Mouse (Mus musculus) MEL (cell line): ENCODE data around the gene Arntl. TPM values are rescaled to one million over a fixed set of nuclear protein-coding genes. Genes with fewer than 3 reads are reported as not detected.

Experiments used
- DNase-seq: peaks from one replicate; pipeline ENCODE4 v3.0.0; 2011; ENCODE audit warnings: low read depth, low spot score
- H3K27ac ChIP-seq: 2 replicates; pipeline ENCODE4 v1.5.1; 2012; ENCODE audit warnings: low read depth, mild to moderate bottlenecking, control low read depth, low read length, moderate library complexity; ENCODE audit not compliant: control insufficient read depth
- H3K27me3 ChIP-seq, 2 experiments: fragments of 150-350 bp in 1 of 2; sonication (generic) in 1 of 2; 2 replicates each; pipeline ENCODE4 v1.6.1; 2012; ENCODE audit warnings: low read length in 2 of 2, mild to moderate bottlenecking in 2 of 2, improper control_type of control experiment in 1 of 2, moderate library complexity in 1 of 2; ENCODE audit not compliant: insufficient read depth in 2 of 2, control insufficient read depth in 1 of 2
- H3K36me3 ChIP-seq, 2 experiments: 2 replicates each; pipeline ENCODE4 v1.6.1; 2012 to 2014; ENCODE audit warnings: low read length in 2 of 2, improper control_type of control experiment in 1 of 2, inconsistent platforms in 1 of 2, mild to moderate bottlenecking in 1 of 2; ENCODE audit not compliant: insufficient read depth in 2 of 2, control insufficient read depth in 1 of 2
- H3K4me1 ChIP-seq, 2 experiments: fragments of 150-350 bp in 1 of 2; sonication (generic) in 1 of 2; 2 replicates each; pipeline ENCODE4 v1.6.1; 2012; ENCODE audit warnings: low read length in 2 of 2, improper control_type of control experiment in 1 of 2, mild to moderate bottlenecking in 1 of 2; ENCODE audit not compliant: insufficient read depth in 2 of 2, control insufficient read depth in 1 of 2
- H3K4me3 ChIP-seq, 2 experiments: fragments of 150-350 bp in 1 of 2; sonication (generic) in 1 of 2; 2 replicates each; pipeline ENCODE4 v1.5.1; 2012; ENCODE audit warnings: low read depth in 2 of 2, low read length in 2 of 2, mild to moderate bottlenecking in 2 of 2, moderate library complexity in 2 of 2, control low read depth in 1 of 2, improper control_type of control experiment in 1 of 2; ENCODE audit not compliant: control insufficient read depth in 1 of 2, insufficient read depth in 1 of 2
- H3K79me2 ChIP-seq: 2 replicates; pipeline ENCODE4 v1.6.1; 2012; ENCODE audit warnings: mild to moderate bottlenecking, low read length, moderate library complexity; ENCODE audit not compliant: control insufficient read depth, poor library complexity, insufficient read depth
- H3K9ac ChIP-seq: 2 replicates; pipeline ENCODE4 v1.6.1; 2012; ENCODE audit warnings: low read depth, mild to moderate bottlenecking, control low read depth, low read length, moderate library complexity; ENCODE audit not compliant: control insufficient read depth, poor library complexity, severe bottlenecking
- H3K9me3 ChIP-seq: fragments of 150-350 bp; sonication (generic); replicated peaks from 2 replicates; pipeline ENCODE4 v1.6.1; 2012; ENCODE audit warnings: mild to moderate bottlenecking, low read length, improper control_type of control experiment, moderate library complexity; ENCODE audit not compliant: insufficient read depth
- CTCF ChIP-seq, 3 experiments: IDR thresholded peaks in 2 of 3; conservative IDR thresholded peaks in 1 of 3; 2 replicates each; pipeline ENCODE4 v1.5.1; 2011 to 2012; ENCODE audit warnings: low read length in 3 of 3, low read depth in 2 of 3, mild to moderate bottlenecking in 2 of 3, improper control_type of control experiment in 1 of 3, inconsistent platforms in 1 of 3, mixed read lengths in 1 of 3, moderate library complexity in 1 of 3; ENCODE audit not compliant: control insufficient read depth in 1 of 3, insufficient read depth in 1 of 3, poor library complexity in 1 of 3, severe bottlenecking in 1 of 3
- ELF1 ChIP-seq: IDR thresholded peaks from 2 replicates; pipeline ENCODE4 v1.6.1; 2014; ENCODE audit warnings: low read depth, mild to moderate bottlenecking, inconsistent platforms, low read length, improper control_type of control experiment, moderate library complexity
- ETS1 ChIP-seq: IDR thresholded peaks from 2 replicates; pipeline ENCODE4 v1.6.1; 2012; ENCODE audit warnings: low read depth, mild to moderate bottlenecking, inconsistent platforms, low read length, improper control_type of control experiment, moderate library complexity
- GABPA ChIP-seq: IDR thresholded peaks from 2 replicates; pipeline ENCODE4 v1.6.1; 2012; ENCODE audit warnings: low read depth, mild to moderate bottlenecking, inconsistent platforms, low read length, improper control_type of control experiment, moderate library complexity
- HCFC1 ChIP-seq: IDR thresholded peaks from 2 replicates; pipeline ENCODE4 v1.6.1; 2012; ENCODE audit warnings: low read depth, mild to moderate bottlenecking, inconsistent platforms, low read length, improper control_type of control experiment, moderate library complexity
- JUND ChIP-seq: IDR thresholded peaks from 2 replicates; pipeline ENCODE4 v1.6.1; 2011; ENCODE audit warnings: low read depth, mild to moderate bottlenecking, improper control_type of control experiment, low read length
- KAT2A ChIP-seq: conservative IDR thresholded peaks from 2 replicates; pipeline ENCODE4 v1.6.1; 2012; ENCODE audit warnings: low read depth, low read length, improper control_type of control experiment, inconsistent platforms
- MAX ChIP-seq: IDR thresholded peaks from 2 replicates; pipeline ENCODE4 v1.6.1; 2011; ENCODE audit warnings: low read length, improper control_type of control experiment
- MEF2A ChIP-seq: IDR thresholded peaks from 2 replicates; pipeline ENCODE4 v1.6.1; 2014; ENCODE audit warnings: low read depth, mild to moderate bottlenecking, inconsistent platforms, low read length, improper control_type of control experiment; ENCODE audit not compliant: poor library complexity, insufficient replicate concordance, severe bottlenecking; ENCODE audit errors: extremely low read depth
- MXI1 ChIP-seq: IDR thresholded peaks from 2 replicates; pipeline ENCODE4 v1.6.1; 2011; ENCODE audit warnings: mild to moderate bottlenecking, low read depth, low read length, improper control_type of control experiment
- MYB ChIP-seq: IDR thresholded peaks from 2 replicates; pipeline ENCODE4 v1.6.1; 2011; ENCODE audit warnings: mild to moderate bottlenecking, low read depth, low read length, improper control_type of control experiment
- MYC ChIP-seq: IDR thresholded peaks from 2 replicates; pipeline ENCODE4 v1.6.1; 2011; ENCODE audit warnings: low read depth, mild to moderate bottlenecking, low read length, improper control_type of control experiment, moderate library complexity
- NELFE ChIP-seq: IDR thresholded peaks from 2 replicates; pipeline ENCODE4 v1.6.1; 2011; ENCODE audit warnings: low read depth, low read length, improper control_type of control experiment
- POLR2A ChIP-seq, 2 experiments: IDR thresholded peaks; 2 replicates each; pipeline ENCODE4 v1.6.1; 2011 to 2012; ENCODE audit warnings: low read length in 2 of 2, mild to moderate bottlenecking in 2 of 2, control low read depth in 1 of 2, improper control_type of control experiment in 1 of 2, low read depth in 1 of 2, moderate library complexity in 1 of 2; ENCODE audit not compliant: control insufficient read depth in 1 of 2, insufficient read depth in 1 of 2, poor library complexity in 1 of 2
- POLR2AphosphoS2 ChIP-seq: IDR thresholded peaks from 2 replicates; pipeline ENCODE4 v1.6.1; 2011; ENCODE audit warnings: low read length, improper control_type of control experiment
- POLR2AphosphoS5 ChIP-seq: IDR thresholded peaks from 2 replicates; pipeline ENCODE4 v1.6.1; 2012; ENCODE audit warnings: low read depth, borderline replicate concordance, mild to moderate bottlenecking, inconsistent platforms, low read length, moderate library complexity, mixed read lengths
- RCOR1 ChIP-seq: IDR thresholded peaks from 2 replicates; pipeline ENCODE4 v1.6.1; 2012; ENCODE audit warnings: low read depth, mild to moderate bottlenecking, inconsistent platforms, low read length, improper control_type of control experiment
- SMC3 ChIP-seq: IDR thresholded peaks from 2 replicates; pipeline ENCODE4 v1.6.1; 2011; ENCODE audit warnings: low read depth, low read length, improper control_type of control experiment
- TBP ChIP-seq: IDR thresholded peaks from 2 replicates; pipeline ENCODE4 v1.8.0; 2011; ENCODE audit warnings: low read depth, low read length, improper control_type of control experiment
- UBTF ChIP-seq: IDR thresholded peaks from 2 replicates; pipeline ENCODE4 v1.6.1; 2012; ENCODE audit warnings: low read depth, mild to moderate bottlenecking, inconsistent platforms, low read length, improper control_type of control experiment, moderate library complexity, borderline replicate concordance; ENCODE audit not compliant: insufficient read depth
- USF2 ChIP-seq, 2 experiments: IDR thresholded peaks; 2 replicates each; pipeline ENCODE4 v1.6.1; 2011 to 2012; ENCODE audit warnings: improper control_type of control experiment in 2 of 2, low read length in 2 of 2, borderline replicate concordance in 1 of 2, inconsistent platforms in 1 of 2, low read depth in 1 of 2, mild to moderate bottlenecking in 1 of 2; ENCODE audit not compliant: insufficient read depth in 1 of 2
- ZC3H11A ChIP-seq: IDR thresholded peaks from 2 replicates; pipeline ENCODE4 v1.6.1; 2012; ENCODE audit warnings: low read depth, mild to moderate bottlenecking, inconsistent platforms, low read length, improper control_type of control experiment
- ZKSCAN1 ChIP-seq: IDR thresholded peaks from 2 replicates; pipeline ENCODE4 v1.6.1; 2012; ENCODE audit warnings: low read depth, mild to moderate bottlenecking, inconsistent platforms, low read length, improper control_type of control experiment, moderate library complexity
- ZMIZ1 ChIP-seq: IDR thresholded peaks from 2 replicates; pipeline ENCODE4 v1.6.1; 2012; ENCODE audit warnings: low read depth, mild to moderate bottlenecking, inconsistent platforms, low read length, improper control_type of control experiment, moderate library complexity
- ZNF384 ChIP-seq: IDR thresholded peaks from 2 replicates; pipeline ENCODE4 v1.6.1; 2012; ENCODE audit warnings: low read depth, mild to moderate bottlenecking, inconsistent platforms, low read length, improper control_type of control experiment
- polyA plus RNA-seq, 2 experiments: library from polyadenylated mRNA; stranded (reverse) in 1 of 2; unstranded in 1 of 2; fragments of >175 nt in 1 of 2; fragments of >200 nt in 1 of 2; gene quantifications; 2 replicates each; pipeline versions ENCODE4 v1.2.1 to v1.2.4; 2012; ENCODE audit warnings: low replicate concordance in 2 of 2, low read depth in 1 of 2; ENCODE audit not compliant: insufficient read length in 2 of 2, insufficient read depth in 1 of 2, missing spikeins in 1 of 2
- total RNA-seq: library from RNA; depleted of rRNA; stranded (reverse); fragments of 300-350 nt; gene quantifications from 2 replicates; pipeline ENCODE4 v1.2.3, GENCODE M21; 2012

The Arntl gene
- total and polyA plus RNA-seq, 3 experiments = 2.0 to 4.5 TPM; not detected in 1

DNA sequence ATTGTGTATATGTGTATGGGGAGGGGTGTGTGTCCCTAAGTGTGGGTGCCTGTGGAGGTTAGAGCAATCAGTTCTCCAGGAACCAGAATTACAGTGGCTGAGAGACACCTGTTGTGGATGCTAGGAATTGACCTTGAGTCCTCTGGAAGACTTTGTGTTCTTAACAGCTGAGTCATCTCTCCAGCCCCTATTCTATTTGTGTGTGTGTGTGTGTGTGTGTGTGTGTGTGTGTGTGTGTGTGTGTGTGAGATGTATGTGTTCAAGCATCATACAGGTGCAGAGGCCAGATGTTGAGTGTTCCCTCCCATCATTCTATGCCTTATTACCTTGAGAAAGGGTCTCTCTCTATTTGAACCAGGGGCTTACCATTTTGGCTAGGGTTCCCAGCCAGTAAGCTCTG lies 13.4 kb upstream of the Arntl start:
- no peak for DNase-seq
- Histone ChIP-seq H3K79me2 (no peaks in the 10 kb centered on the region), H3K4me3 (no peak overlapping the region), H3K27me3 (no peaks in the 10 kb centered on the region), H3K27ac (no peak overlapping the region), H3K4me1 (peaks cover 0 to 9% of the 10 kb centered on the region in 2 experiments; a peak in 1 of 4 replicates), H3K9ac (no peak overlapping the region), H3K36me3 (no peaks in the 10 kb centered on the region), H3K9me3 (no peaks in the 10 kb centered on the region)
- no peak for TF ChIP-seq HCFC1
- TF ChIP-seq POLR2AphosphoS2 = no peak
- TF ChIP-seq SMC3 = no peak
- no peak for TF ChIP-seq MYC
- no peak for TF ChIP-seq USF2 (IDR thresholded peaks at IDR 0.05; ENCODE audit: borderline replicate concordance in 1 of 2, insufficient read depth in 1 of 2, low read depth in 1 of 2, low read length in 2 of 2)
- no peak for TF ChIP-seq RCOR1
- TF ChIP-seq ZMIZ1 = no peak
- no peak for TF ChIP-seq ETS1
- no peak for TF ChIP-seq POLR2AphosphoS5
- no peak for TF ChIP-seq MAX
- no peak for TF ChIP-seq NELFE
- TF ChIP-seq JUND = no peak
- TF ChIP-seq CTCF (IDR thresholded peaks at IDR 0.05 in 2 of 3, conservative IDR thresholded peaks at IDR 0.05 in 1 of 3; ENCODE audit: control insufficient read depth in 1 of 3, insufficient read depth in 1 of 3, low read depth in 2 of 3, low read length in 3 of 3, poor library complexity in 1 of 3, severe bottlenecking in 1 of 3) = no peak

DNA sequence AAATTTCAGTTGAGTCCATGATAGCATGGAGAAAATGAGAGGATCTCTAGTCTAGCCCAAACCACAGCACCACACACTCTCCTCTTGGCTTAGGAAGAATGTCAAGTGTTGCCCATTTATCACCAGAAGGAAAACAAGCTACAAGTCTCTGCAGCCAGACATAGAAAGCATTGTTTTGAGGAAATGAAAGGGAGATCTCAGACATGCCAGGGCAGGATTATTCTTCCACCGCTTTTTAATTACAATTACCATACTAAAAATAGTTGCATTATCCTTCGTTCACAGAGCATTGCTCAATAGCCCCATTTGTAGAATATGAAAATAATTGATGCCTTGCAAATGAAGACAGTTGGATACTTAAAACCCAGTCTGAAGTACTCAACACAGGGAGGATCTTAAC lies 12.0 kb upstream of the Arntl start:
- TF ChIP-seq MXI1 = no peak
- TF ChIP-seq JUND = no peak
- TF ChIP-seq HCFC1 = no peak
- no peak for TF ChIP-seq ZNF384

DNA sequence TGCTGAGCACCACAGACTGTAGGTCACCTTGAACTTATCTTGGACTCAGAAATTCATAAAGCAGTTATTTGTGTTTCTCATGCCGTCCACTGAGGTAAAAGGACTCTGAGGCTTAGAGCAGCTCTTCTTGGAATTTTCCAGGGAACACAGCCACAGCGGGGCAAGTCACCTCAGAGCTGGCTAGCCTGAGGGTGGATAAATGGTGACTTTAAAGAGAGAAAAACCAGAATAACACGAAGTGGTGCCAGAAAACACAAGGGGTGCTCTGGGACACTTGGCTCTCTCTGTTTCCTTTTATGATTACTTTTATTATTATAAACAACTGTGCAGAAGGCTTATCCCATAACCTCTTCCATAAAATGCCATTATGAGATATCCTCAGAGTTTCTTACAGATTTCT lies 11.1 kb upstream of the Arntl start:
- no peak overlapping the region for H3K27ac ChIP-seq
- no peak overlapping the region for H3K4me3 ChIP-seq
- H3K79me2 ChIP-seq = no peaks in the 10 kb centered on the region
- peaks cover 0 to 9% of the 10 kb centered on the region in 2 experiments; a peak in 1 of 4 replicates for H3K4me1 ChIP-seq
- no peaks in the 10 kb centered on the region for H3K27me3 ChIP-seq
- H3K36me3 ChIP-seq = no peaks in the 10 kb centered on the region
- DNase-seq = no peak
- H3K9ac ChIP-seq = no peak overlapping the region
- no peaks in the 10 kb centered on the region for H3K9me3 ChIP-seq
- TF ChIP-seq USF2 (IDR thresholded peaks at IDR 0.05; ENCODE audit: borderline replicate concordance in 1 of 2, insufficient read depth in 1 of 2, low read depth in 1 of 2, low read length in 2 of 2) = no peak
- TF ChIP-seq MEF2A = no peak
- TF ChIP-seq MXI1 = no peak
- TF ChIP-seq POLR2AphosphoS2 = no peak
- no peak for TF ChIP-seq ZKSCAN1
- no peak for TF ChIP-seq ELF1
- TF ChIP-seq ZC3H11A = no peak
- no peak for TF ChIP-seq UBTF
- TF ChIP-seq MYB = no peak
- TF ChIP-seq MAX = no peak
- no peak for TF ChIP-seq TBP
- TF ChIP-seq KAT2A = no peak
- TF ChIP-seq POLR2A (IDR thresholded peaks at IDR 0.05; ENCODE audit: control insufficient read depth in 1 of 2, insufficient read depth in 1 of 2, low read depth in 1 of 2, low read length in 2 of 2, poor library complexity in 1 of 2) = no peak
- TF ChIP-seq ZMIZ1 = no peak
- TF ChIP-seq SMC3 = no peak
- TF ChIP-seq GABPA = no peak

More for the DNA sequence above, 12.0 kb upstream of the Arntl start:
- Histone ChIP-seq H3K79me2 (no peaks in the 10 kb centered on the region), H3K36me3 (no peaks in the 10 kb centered on the region), H3K9ac (no peak overlapping the region), H3K4me3 (no peak overlapping the region), H3K27me3 (no peaks in the 10 kb centered on the region), H3K27ac (no peak overlapping the region), H3K4me1 (peaks cover 0 to 9% of the 10 kb centered on the region in 2 experiments; a peak in 1 of 4 replicates), H3K9me3 (no peaks in the 10 kb centered on the region)
- no peak for DNase-seq
